Mouse (Mus musculus): ENCODE measurements around the gene Plekhg1. TPM values are rescaled to one million over a fixed set of nuclear protein-coding genes. Genes with fewer than 3 reads are reported as not detected.

The Plekhg1 gene
- polyA plus RNA-seq, 1 experiment from 2014 or later = 16.6 TPM

GRCm38 (mm10) chr10:3863411-3864195 is 123.4 kb downstream of the Plekhg1 start:
- Histone ChIP-seq H3K27ac (peak overlapping the region; percentile 34), H3K9ac (no peak overlapping the region), H3K4me2 (peak overlapping the region; percentile 3; the same call in 1 of the 2 replicates)

GRCm38 (mm10) chr10:3864196-3864540 is 124.0 kb downstream of the Plekhg1 start:
- Histone ChIP-seq H3K9ac (no peak overlapping the region), H3K36me3 (no peaks in the 10 kb centered on the region), H3K9me3 (replicated peaks) (no peaks in the 10 kb centered on the region), H3K4me2 (0 out of 2 replicates have a peak overlapping the region, but pooled peaks have one; percentile 3), H3K27me3 (no peaks in the 10 kb centered on the region), H3K27ac (no peak overlapping the region), H3K4me1 (peaks cover 12% of the 10 kb centered on the region), H3K4me3 (replicated peaks) (no peak overlapping the region)
- WGBS = 49% methylated on average over 6 of the region's 6 CpGs
- no peak for ATAC-seq (replicated peaks; ENCODE audit: low FRiP score)

More at GRCm38 (mm10) chr10:3863411-3864195, 123.4 kb downstream of the Plekhg1 start:
- H3K9me3 ChIP-seq (replicated peaks) = no peaks in the 10 kb centered on the region
- 31% methylated on average over 12 of the region's 12 CpGs for WGBS
- no peaks in the 10 kb centered on the region for H3K36me3 ChIP-seq
- no peak overlapping the region for H3K4me3 ChIP-seq (replicated peaks)
- no peaks in the 10 kb centered on the region for H3K27me3 ChIP-seq
- peak; percentile 40; the same call in 1 of the 2 replicates for ATAC-seq (replicated peaks; ENCODE audit: low FRiP score)
- H3K4me1 ChIP-seq = peaks cover 17% of the 10 kb centered on the region

GRCm38 (mm10) chr10:3867298-3867697 is 127.1 kb downstream of the Plekhg1 start:
- Histone ChIP-seq H3K4me3 (replicated peaks) (no peak overlapping the region), H3K27ac (no peak overlapping the region), H3K9ac (no peak overlapping the region), H3K9me3 (replicated peaks) (no peaks in the 10 kb centered on the region), H3K4me2 (no peak overlapping the region), H3K36me3 (no peaks in the 10 kb centered on the region), H3K4me1 (peaks cover 17% of the 10 kb centered on the region), H3K27me3 (no peaks in the 10 kb centered on the region)
- ATAC-seq (replicated peaks; ENCODE audit: low FRiP score) = no peak

GRCm38 (mm10) chr10:3870828-3871227 is 130.7 kb downstream of the Plekhg1 start:
- 0 out of 2 replicates have a peak, but pooled peaks cover 5% of the 10 kb centered on the region for H3K4me1 ChIP-seq
- 64% methylated on average over 5 of the region's 5 CpGs for WGBS
- 0 out of 2 replicates have a peak overlapping the region, but pooled peaks have one; percentile 14 for H3K27ac ChIP-seq
- H3K9ac ChIP-seq = no peak overlapping the region
- no peak overlapping the region for H3K4me3 ChIP-seq (replicated peaks)
- no peaks in the 10 kb centered on the region for H3K9me3 ChIP-seq (replicated peaks)
- ATAC-seq (replicated peaks; ENCODE audit: low FRiP score) = no peak
- peaks cover 14% of the 10 kb centered on the region for H3K36me3 ChIP-seq
- H3K27me3 ChIP-seq = no peaks in the 10 kb centered on the region
- no peak overlapping the region for H3K4me2 ChIP-seq

- H3K36me3 ChIP-seq = peaks cover 14% of the 10 kb centered on the region
- H3K27ac ChIP-seq = no peak overlapping the region
- no peaks in the 10 kb centered on the region for H3K27me3 ChIP-seq
- H3K4me3 ChIP-seq (replicated peaks) = no peak overlapping the region
- 93% methylated on average over 6 of the region's 6 CpGs for WGBS
- ATAC-seq (replicated peaks; ENCODE audit: low FRiP score) = no peak
- no peaks in the 10 kb centered on the region for H3K9me3 ChIP-seq (replicated peaks)
- no peak overlapping the region for H3K4me2 ChIP-seq
- H3K9ac ChIP-seq = no peak overlapping the region
- 0 out of 2 replicates have a peak, but pooled peaks cover 5% of the 10 kb centered on the region for H3K4me1 ChIP-seq
Observed at GRCm38 (mm10) chr10:3873467-3873866, 133.3 kb downstream of the Plekhg1 start.

GRCm38 (mm10) chr10:3877852-3878535 is 137.8 kb downstream of the Plekhg1 start:
- H3K4me1 ChIP-seq = no peaks in the 10 kb centered on the region
- WGBS = 94% methylated on average over 4 of the region's 4 CpGs
- H3K36me3 ChIP-seq = peaks cover 9% of the 10 kb centered on the region
- no peak overlapping the region for H3K9ac ChIP-seq
- no peak overlapping the region for H3K27ac ChIP-seq
- no peak overlapping the region for H3K4me3 ChIP-seq (replicated peaks)
- H3K9me3 ChIP-seq (replicated peaks) = no peaks in the 10 kb centered on the region
- no peak overlapping the region for H3K4me2 ChIP-seq
- ATAC-seq (replicated peaks; ENCODE audit: low FRiP score) = no peak
- no peaks in the 10 kb centered on the region for H3K27me3 ChIP-seq

GRCm38 (mm10) chr10:3881179-3881578 is 141.0 kb downstream of the Plekhg1 start:
- H3K9me3 ChIP-seq (replicated peaks) = no peaks in the 10 kb centered on the region
- no peaks in the 10 kb centered on the region for H3K36me3 ChIP-seq
- H3K27ac ChIP-seq = no peak overlapping the region
- H3K4me1 ChIP-seq = no peaks in the 10 kb centered on the region
- no peak overlapping the region for H3K9ac ChIP-seq
- ATAC-seq (replicated peaks; ENCODE audit: low FRiP score) = no peak
- no peaks in the 10 kb centered on the region for H3K27me3 ChIP-seq
- no peak overlapping the region for H3K4me3 ChIP-seq (replicated peaks)
- WGBS = 60% methylated on average over 2 of the region's 2 CpGs
- no peak overlapping the region for H3K4me2 ChIP-seq

- Histone ChIP-seq H3K4me2 (no peak overlapping the region), H3K27me3 (no peaks in the 10 kb centered on the region), H3K27ac (no peak overlapping the region), H3K36me3 (no peaks in the 10 kb centered on the region), H3K4me3 (replicated peaks) (no peak overlapping the region), H3K4me1 (peaks cover 14% of the 10 kb centered on the region), H3K9ac (no peak overlapping the region), H3K9me3 (replicated peaks) (no peaks in the 10 kb centered on the region)
- 91% methylated on average over 4 of the region's 4 CpGs for WGBS
- no peak for ATAC-seq (replicated peaks; ENCODE audit: low FRiP score)
Observed at GRCm38 (mm10) chr10:3888510-3888909, 148.3 kb downstream of the Plekhg1 start.

GRCm38 (mm10) chr10:3891381-3892263 is 151.5 kb downstream of the Plekhg1 start:
- no peak overlapping the region for H3K4me2 ChIP-seq
- 42% methylated on average over 3 of the region's 3 CpGs for WGBS
- no peak overlapping the region for H3K4me3 ChIP-seq (replicated peaks)
- H3K9me3 ChIP-seq (replicated peaks) = no peaks in the 10 kb centered on the region
- no peak overlapping the region for H3K9ac ChIP-seq
- H3K36me3 ChIP-seq = no peaks in the 10 kb centered on the region
- H3K27me3 ChIP-seq = no peaks in the 10 kb centered on the region
- H3K4me1 ChIP-seq = peaks cover 22% of the 10 kb centered on the region
- ATAC-seq (replicated peaks; ENCODE audit: low FRiP score) = peak; percentile 49
- H3K27ac ChIP-seq = peak overlapping the region; percentile 83

- no peak overlapping the region for H3K4me3 ChIP-seq (replicated peaks)
- H3K9me3 ChIP-seq (replicated peaks) = no peaks in the 10 kb centered on the region
- H3K4me1 ChIP-seq = peaks cover 24% of the 10 kb centered on the region
- H3K27ac ChIP-seq = peak overlapping the region; percentile 83
- ATAC-seq (replicated peaks; ENCODE audit: low FRiP score) = no peak
- WGBS = 50% methylated on average over 3 of the region's 3 CpGs
- no peaks in the 10 kb centered on the region for H3K36me3 ChIP-seq
- H3K4me2 ChIP-seq = no peak overlapping the region
- no peak overlapping the region for H3K9ac ChIP-seq
- H3K27me3 ChIP-seq = no peaks in the 10 kb centered on the region
Observed at GRCm38 (mm10) chr10:3892368-3892767, 152.2 kb downstream of the Plekhg1 start.

GRCm38 (mm10) chr10:3898068-3898467 is 157.9 kb downstream of the Plekhg1 start:
- peaks cover 24% of the 10 kb centered on the region for H3K4me1 ChIP-seq
- H3K27me3 ChIP-seq = no peaks in the 10 kb centered on the region
- H3K9me3 ChIP-seq (replicated peaks) = no peaks in the 10 kb centered on the region
- no peak for ATAC-seq (replicated peaks; ENCODE audit: low FRiP score)
- 0 out of 2 replicates have a peak overlapping the region, but pooled peaks have one; percentile 37 for H3K27ac ChIP-seq
- H3K9ac ChIP-seq = no peak overlapping the region
- H3K4me2 ChIP-seq = no peak overlapping the region
- no peak overlapping the region for H3K4me3 ChIP-seq (replicated peaks)
- no peaks in the 10 kb centered on the region for H3K36me3 ChIP-seq
- WGBS = 19% methylated on average over 3 of the region's 3 CpGs
